Mouse (Mus musculus) liver, postnatal 0 days (tissue): ENCODE results near the gene Pxn. TPM values are rescaled to one million over a fixed set of nuclear protein-coding genes. Genes with fewer than 3 reads are reported as not detected.
A peak's percentile ranks its signal among the peaks of the same experiment; 100 is the strongest.

Source experiments
- ATAC-seq: fragments of 200-750 bp; cut with Nextera tagmentation; 2 replicates; pipeline ENCODE4 v1.8.0; 2017; ENCODE audit warnings: mild to moderate bottlenecking, moderate library complexity
- DNase-seq: peaks from one replicate; pipeline ENCODE4 v3.0.0-alpha.2; 2016
- H3K27ac ChIP-seq: fragments of 300-500 bp; sonication (generic); 2 replicates; pipeline ENCODE4 v1.5.1; 2014; ENCODE audit warnings: antibody characterized with exemption, moderate library complexity, mild to moderate bottlenecking, low read depth
- H3K27me3 ChIP-seq: fragments of 300-500 bp; sonication (generic); 2 replicates; pipeline ENCODE4 v1.6.1; 2014; ENCODE audit warnings: low read length, control low read depth, mixed read lengths; ENCODE audit not compliant: insufficient read depth
- H3K36me3 ChIP-seq: fragments of 300-500 bp; sonication (generic); replicated peaks from 2 replicates; pipeline ENCODE4 v1.6.1; 2014; ENCODE audit warnings: mild to moderate bottlenecking, control low read depth, low read length, moderate library complexity, mixed read lengths; ENCODE audit not compliant: insufficient read depth
- H3K4me1 ChIP-seq: fragments of 300-500 bp; sonication (generic); 2 replicates; pipeline ENCODE4 v1.6.1; 2014; ENCODE audit warnings: antibody characterized with exemption, mild to moderate bottlenecking, control low read depth; ENCODE audit not compliant: insufficient read depth
- H3K4me2 ChIP-seq: fragments of 300-500 bp; sonication (generic); 2 replicates; pipeline ENCODE4 v1.6.1; 2014; ENCODE audit warnings: low read depth, mild to moderate bottlenecking, low read length, moderate library complexity, mixed read lengths
- H3K4me3 ChIP-seq: fragments of 300-500 bp; sonication (generic); 2 replicates; pipeline ENCODE4 v1.5.1; 2014; ENCODE audit warnings: low read depth, low read length
- H3K9ac ChIP-seq: fragments of 300-500 bp; sonication (generic); replicated peaks from 2 replicates; pipeline ENCODE4 v1.6.1; 2014; ENCODE audit warnings: mild to moderate bottlenecking, moderate library complexity
- H3K9me3 ChIP-seq: fragments of 300-500 bp; sonication (generic); 2 replicates; pipeline ENCODE4 v1.6.1; 2016; ENCODE audit warnings: mild to moderate bottlenecking, control low read depth, low read length, mixed read lengths
- CTCF ChIP-seq: sonication (generic); IDR thresholded peaks from 2 replicates; pipeline ENCODE4 v1.5.1; 2016; ENCODE audit warnings: antibody characterized with exemption, low read depth
- EP300 ChIP-seq: IDR thresholded peaks from 2 replicates; pipeline ENCODE4 v1.6.1; 2016; ENCODE audit warnings: antibody characterized with exemption, low read depth, mild to moderate bottlenecking
- WGBS: fragments of 180-500 bp; shearing (Covaris S2); extraction: QIAGEN DNeasy Blood & Tissue Kit; methylation state at CpG from one replicate; pipeline ENCODE4 v1.1.7; 2014; ENCODE audit not compliant: insufficient replicate concordance; 5-methylcytosine and 5-hydroxymethylcytosine counted together
- polyA plus RNA-seq: library from polyadenylated mRNA; unstranded; fragments of >200 nt; fragmentation: Nextera tagmentation; extraction: Ambion mirVana; gene quantifications from 2 replicates; pipeline ENCODE4 v1.2.1, GENCODE M21; 2015

Gene Pxn
- polyA plus RNA-seq, 1 experiment from 2014 or later = 14.9 TPM

DNA sequence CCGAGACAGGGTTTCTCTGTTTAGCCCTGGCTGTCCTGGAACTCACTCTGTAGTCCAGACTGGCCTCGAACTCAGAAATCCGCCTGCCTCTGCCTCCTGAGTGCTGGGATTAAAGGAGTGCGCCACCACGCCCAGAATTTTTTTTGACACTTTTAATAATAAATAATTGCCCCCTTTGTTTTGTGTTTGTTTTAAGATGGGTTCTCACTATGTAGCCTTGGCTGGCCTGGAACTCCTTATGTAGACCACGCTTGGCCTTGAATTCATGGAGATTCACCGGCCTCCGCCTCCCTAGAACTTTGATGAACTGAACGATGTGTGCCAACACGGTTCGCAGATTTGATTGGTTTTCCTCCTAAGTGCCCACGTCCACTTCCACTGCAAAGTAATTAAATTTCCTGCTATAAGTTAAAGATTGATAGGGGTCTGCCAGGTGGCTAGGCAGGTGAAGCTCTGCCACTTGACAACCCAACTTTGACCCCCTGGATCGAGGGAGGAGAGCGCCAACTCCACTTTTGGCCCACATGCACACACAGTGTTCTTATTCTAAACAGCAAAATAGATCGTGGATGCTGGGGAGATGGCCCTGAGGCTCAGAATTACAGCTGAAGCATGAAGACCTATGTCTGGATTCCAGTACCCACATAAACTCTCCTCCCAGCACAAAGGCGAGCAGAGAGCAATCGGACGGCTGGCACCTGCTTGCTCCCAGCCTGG lies 20.8 kb upstream of the Pxn start:
- H3K27me3 ChIP-seq = no peaks in the 10 kb centered on the region
- no peak overlapping the region for H3K4me3 ChIP-seq
- H3K27ac ChIP-seq = no peak overlapping the region
- TF ChIP-seq EP300 (no peak), CTCF (no peak)
- H3K4me2 ChIP-seq = no peak overlapping the region
- DNase-seq (no peak), ATAC-seq (no peak)
- H3K9ac ChIP-seq = no peak overlapping the region
- H3K4me1 ChIP-seq = peaks cover 15% of the 10 kb centered on the region
- H3K36me3 ChIP-seq = no peaks in the 10 kb centered on the region
- WGBS = 85% methylated on average over 18 of the region's 18 CpGs
- no peaks in the 10 kb centered on the region for H3K9me3 ChIP-seq

DNA sequence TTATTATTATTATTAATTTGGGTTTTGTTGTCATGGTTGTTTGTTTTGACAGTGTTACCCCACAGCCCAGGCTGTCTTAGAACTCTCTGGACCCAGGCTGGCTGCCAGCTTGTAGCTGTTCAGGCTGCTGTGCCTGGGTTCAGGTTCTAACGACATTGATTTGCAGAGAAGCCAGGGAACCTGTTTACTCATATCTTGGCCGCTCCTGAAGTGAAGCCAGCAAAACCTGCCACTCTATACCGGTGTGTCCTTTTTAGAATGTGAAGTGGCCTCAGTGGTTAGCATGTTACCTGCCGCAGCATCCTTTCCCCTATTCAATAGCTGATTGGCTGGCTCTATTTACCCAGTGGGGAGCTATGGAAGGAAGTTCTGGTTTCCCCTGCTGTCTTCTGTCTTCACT lies 19.8 kb upstream of the Pxn start:
- WGBS = 54% methylated on average over 4 of the region's 4 CpGs
- no peak for ATAC-seq
- Histone ChIP-seq H3K27me3 (no peaks in the 10 kb centered on the region), H3K9ac (no peak overlapping the region), H3K27ac (no peak overlapping the region), H3K9me3 (no peaks in the 10 kb centered on the region), H3K4me3 (no peak overlapping the region), H3K4me1 (peaks cover 26% of the 10 kb centered on the region), H3K4me2 (no peak overlapping the region), H3K36me3 (no peaks in the 10 kb centered on the region)
- DNase-seq = no peak
- no peak for TF ChIP-seq EP300
- no peak for TF ChIP-seq CTCF

GRCm38 (mm10) chr5:115487353-115487752 lies 19.1 kb upstream of the Pxn start:
- TF ChIP-seq EP300 (no peak), CTCF (no peak)
- no peak overlapping the region for H3K4me2 ChIP-seq
- H3K36me3 ChIP-seq = no peaks in the 10 kb centered on the region
- ATAC-seq (no peak), DNase-seq (no peak)
- WGBS = 80% methylated on average over 8 of the region's 8 CpGs
- peaks cover 32% of the 10 kb centered on the region for H3K4me1 ChIP-seq
- H3K9me3 ChIP-seq = no peaks in the 10 kb centered on the region
- H3K9ac ChIP-seq = no peak overlapping the region
- H3K27me3 ChIP-seq = no peaks in the 10 kb centered on the region
- H3K27ac ChIP-seq = no peak overlapping the region
- H3K4me3 ChIP-seq = no peak overlapping the region

DNA sequence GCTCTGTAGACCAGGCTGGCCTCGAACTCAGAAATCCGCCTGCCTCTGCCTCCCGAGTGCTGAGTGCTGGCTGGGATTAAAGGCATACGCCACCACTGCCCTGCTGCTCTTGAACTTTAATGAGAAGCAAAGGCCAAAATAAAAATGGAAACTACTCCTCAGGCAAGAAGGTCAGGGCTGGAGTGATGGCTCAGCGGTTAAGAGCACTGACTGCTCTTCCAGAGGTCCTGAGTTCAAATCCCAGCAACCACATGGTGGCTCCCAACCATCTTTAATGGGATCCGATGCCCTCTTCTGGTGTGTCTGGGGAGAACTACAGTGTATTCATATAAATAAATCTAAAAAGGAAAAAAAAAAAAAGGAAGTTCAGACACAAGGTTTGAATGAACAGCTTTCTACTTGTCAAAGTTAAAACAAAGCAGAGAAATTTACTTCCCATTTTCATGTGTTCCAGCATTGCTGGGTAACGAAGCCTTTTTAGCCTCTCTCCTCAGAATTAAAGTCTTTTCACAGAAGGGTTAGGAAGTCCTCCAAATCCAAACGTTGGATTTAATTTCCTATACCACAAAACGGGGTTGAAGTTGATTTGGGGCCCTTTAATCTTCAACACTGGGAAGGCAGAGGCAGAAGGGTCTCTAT lies 18.4 kb upstream of the Pxn start:
- Histone ChIP-seq H3K27ac (peak overlapping the region; percentile 100), H3K9ac (peak overlapping the region; percentile 94)
- no peak for DNase-seq

DNA sequence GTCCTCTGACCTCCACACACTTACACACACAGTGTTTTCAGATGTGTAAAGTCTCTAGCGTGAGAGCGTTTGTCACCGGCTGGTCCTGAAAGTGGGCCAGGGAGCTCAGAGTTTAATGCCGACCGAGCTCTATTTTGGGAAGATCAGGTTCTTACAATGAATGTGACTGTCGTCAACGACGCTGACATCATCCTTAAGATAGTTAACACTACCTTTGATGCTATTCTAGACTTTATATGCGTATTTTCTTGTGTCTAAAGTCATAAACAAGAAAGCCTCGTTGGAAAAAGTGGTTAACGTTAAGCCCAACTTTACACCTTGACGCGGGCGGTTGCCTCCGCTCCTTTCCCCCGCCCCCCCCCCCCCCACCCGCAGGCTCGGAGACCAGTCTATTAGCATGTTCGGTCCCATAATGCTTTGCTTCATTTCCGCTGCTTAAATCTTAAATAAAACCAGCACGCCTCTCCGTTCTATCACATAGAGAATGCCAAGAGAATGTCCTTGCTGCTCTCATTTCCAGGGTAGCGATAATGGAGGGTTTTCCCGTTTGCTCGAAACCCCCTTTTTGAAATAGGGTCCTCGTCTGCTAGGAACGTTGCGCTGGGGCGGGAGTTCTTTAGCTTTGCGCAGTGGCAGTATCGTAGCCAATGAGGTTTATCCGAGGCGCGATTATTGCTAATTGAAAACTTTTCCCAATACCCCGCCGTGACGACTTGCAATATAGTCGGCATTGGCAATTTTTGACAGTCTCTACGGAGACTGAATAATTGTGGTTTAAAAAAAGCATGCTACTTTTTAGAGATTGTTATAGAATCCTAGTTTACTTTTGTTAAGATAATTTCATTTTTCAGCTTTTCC lies 17.4 kb upstream of the Pxn start:
- WGBS = under 1% methylated on average over 39 of the region's 39 CpGs
- ATAC-seq (peak; percentile 70), DNase-seq (peak; percentile 77)
- Histone ChIP-seq H3K4me2 (peak overlapping the region; percentile 77), H3K4me3 (peak overlapping the region; percentile 42), H3K9ac (peak overlapping the region; percentile 94), H3K9me3 (no peaks in the 10 kb centered on the region), H3K27ac (peak overlapping the region; percentile 100), H3K27me3 (no peaks in the 10 kb centered on the region), H3K36me3 (no peaks in the 10 kb centered on the region), H3K4me1 (peaks cover 32% of the 10 kb centered on the region)
- TF ChIP-seq EP300 (peak; percentile 82), CTCF (no peak)

More for the DNA sequence above, 18.4 kb upstream of the Pxn start:
- Histone ChIP-seq H3K4me1 (peaks cover 32% of the 10 kb centered on the region), H3K27me3 (no peaks in the 10 kb centered on the region), H3K4me3 (0 out of 2 replicates have a peak overlapping the region, but pooled peaks have one; percentile 32), H3K9me3 (no peaks in the 10 kb centered on the region), H3K4me2 (peak overlapping the region; percentile 77), H3K36me3 (no peaks in the 10 kb centered on the region)
- ATAC-seq = no peak
- no peak for TF ChIP-seq CTCF
- no peak for TF ChIP-seq EP300
- 51% methylated on average over 9 of the region's 9 CpGs for WGBS
